Mouse (Mus musculus): ENCODE measurements around the gene Cpeb3. TPM values are rescaled to one million over a fixed set of nuclear protein-coding genes. Genes with fewer than 3 reads are reported as not detected.

Cpeb3 gene
- polyA plus RNA-seq, 1 experiment: 8.0 TPM

- peaks cover 22% of the 10 kb centered on the region for H3K4me1 ChIP-seq (ENCODE audit: control insufficient read depth, insufficient read depth, low read length)
- no peak overlapping the region for H3K27ac ChIP-seq (ENCODE audit: insufficient read depth, low read depth, low read length)
- TF ChIP-seq CTCF (IDR thresholded peaks at IDR 0.05; ENCODE audit: low read depth, low read length) (no peak), POLR2A (IDR thresholded peaks at IDR 0.05; ENCODE audit: borderline replicate concordance, low read depth, low read length) (no peak)
- H3K4me3 ChIP-seq (ENCODE audit: insufficient read depth, low read length): peak overlapping the region; percentile 1; the same call in 1 of the 2 replicates
Measured at GRCm38 (mm10) chr19:37177819-37178708, 30.3 kb downstream of the Cpeb3 start.

GRCm38 (mm10) chr19:37176879-37177462 is 31.4 kb downstream of the Cpeb3 start:
- Histone ChIP-seq H3K27ac (ENCODE audit: insufficient read depth, low read depth, low read length) (no peak overlapping the region), H3K4me1 (ENCODE audit: control insufficient read depth, insufficient read depth, low read length) (peaks cover 29% of the 10 kb centered on the region), H3K4me3 (ENCODE audit: insufficient read depth, low read length) (no peak overlapping the region)
- TF ChIP-seq CTCF (IDR thresholded peaks at IDR 0.05; ENCODE audit: low read depth, low read length) (no peak), POLR2A (IDR thresholded peaks at IDR 0.05; ENCODE audit: borderline replicate concordance, low read depth, low read length) (no peak)

GRCm38 (mm10) chr19:37175919-37176318 is 32.5 kb downstream of the Cpeb3 start:
- Histone ChIP-seq H3K27ac (ENCODE audit: insufficient read depth, low read depth, low read length) (peak overlapping the region; percentile 80), H3K4me1 (ENCODE audit: control insufficient read depth, insufficient read depth, low read length) (peaks cover 27% of the 10 kb centered on the region), H3K4me3 (ENCODE audit: insufficient read depth, low read length) (peak overlapping the region; percentile 82)
- TF ChIP-seq CTCF (IDR thresholded peaks at IDR 0.05; ENCODE audit: low read depth, low read length): no peak
- no peak for TF ChIP-seq POLR2A (IDR thresholded peaks at IDR 0.05; ENCODE audit: borderline replicate concordance, low read depth, low read length)

GRCm38 (mm10) chr19:37175436-37175805 is 33.0 kb downstream of the Cpeb3 start:
- peaks cover 24% of the 10 kb centered on the region for H3K4me1 ChIP-seq (ENCODE audit: control insufficient read depth, insufficient read depth, low read length)

GRCm38 (mm10) chr19:37174716-37175435 is 33.5 kb downstream of the Cpeb3 start:
- no peak for TF ChIP-seq POLR2A (IDR thresholded peaks at IDR 0.05; ENCODE audit: borderline replicate concordance, low read depth, low read length)
- no peak for TF ChIP-seq CTCF (IDR thresholded peaks at IDR 0.05; ENCODE audit: low read depth, low read length)
- H3K27ac ChIP-seq (ENCODE audit: insufficient read depth, low read depth, low read length): peak overlapping the region; percentile 80
- peak overlapping the region; percentile 82 for H3K4me3 ChIP-seq (ENCODE audit: insufficient read depth, low read length)
- peaks cover 20% of the 10 kb centered on the region for H3K4me1 ChIP-seq (ENCODE audit: control insufficient read depth, insufficient read depth, low read length)

More at GRCm38 (mm10) chr19:37175436-37175805, 33.0 kb downstream of the Cpeb3 start:
- TF ChIP-seq POLR2A (IDR thresholded peaks at IDR 0.05; ENCODE audit: borderline replicate concordance, low read depth, low read length) (no peak), CTCF (IDR thresholded peaks at IDR 0.05; ENCODE audit: low read depth, low read length) (no peak)
- H3K4me3 ChIP-seq (ENCODE audit: insufficient read depth, low read length): peak overlapping the region; percentile 82
- peak overlapping the region; percentile 80 for H3K27ac ChIP-seq (ENCODE audit: insufficient read depth, low read depth, low read length)

- H3K27ac ChIP-seq (ENCODE audit: insufficient read depth, low read depth, low read length): peak overlapping the region; percentile 80
- H3K4me1 ChIP-seq (ENCODE audit: control insufficient read depth, insufficient read depth, low read length): peaks cover 19% of the 10 kb centered on the region
- H3K4me3 ChIP-seq (ENCODE audit: insufficient read depth, low read length): peak overlapping the region; percentile 82
- TF ChIP-seq CTCF (IDR thresholded peaks at IDR 0.05; ENCODE audit: low read depth, low read length) (no peak), POLR2A (IDR thresholded peaks at IDR 0.05; ENCODE audit: borderline replicate concordance, low read depth, low read length) (no peak)
Measured at GRCm38 (mm10) chr19:37174116-37174715, 34.2 kb downstream of the Cpeb3 start.

- Histone ChIP-seq H3K4me1 (ENCODE audit: control insufficient read depth, insufficient read depth, low read length) (peaks cover 18% of the 10 kb centered on the region), H3K4me3 (ENCODE audit: insufficient read depth, low read length) (peak overlapping the region; percentile 82), H3K27ac (ENCODE audit: insufficient read depth, low read depth, low read length) (peak overlapping the region; percentile 80)
- TF ChIP-seq CTCF (IDR thresholded peaks at IDR 0.05; ENCODE audit: low read depth, low read length): no peak
- no peak for TF ChIP-seq POLR2A (IDR thresholded peaks at IDR 0.05; ENCODE audit: borderline replicate concordance, low read depth, low read length)
Measured at GRCm38 (mm10) chr19:37173331-37174115, 34.9 kb downstream of the Cpeb3 start.

- peaks cover 17% of the 10 kb centered on the region for H3K4me1 ChIP-seq (ENCODE audit: control insufficient read depth, insufficient read depth, low read length)
- peak overlapping the region; percentile 44 for H3K27ac ChIP-seq (ENCODE audit: insufficient read depth, low read depth, low read length)
- peak overlapping the region; percentile 82 for H3K4me3 ChIP-seq (ENCODE audit: insufficient read depth, low read length)
- TF ChIP-seq CTCF (IDR thresholded peaks at IDR 0.05; ENCODE audit: low read depth, low read length): no peak
- TF ChIP-seq POLR2A (IDR thresholded peaks at IDR 0.05; ENCODE audit: borderline replicate concordance, low read depth, low read length): no peak
Measured at GRCm38 (mm10) chr19:37172566-37173130, 35.8 kb downstream of the Cpeb3 start.

Measured in bone marrow macrophage, adult 2 months (primary cell).